Mouse (Mus musculus) testis, adult 2 months (tissue): ENCODE data around the gene Gm20532.

Experiments
- CTCF ChIP-seq: fragments of 200-500 bp; IDR thresholded peaks from 2 replicates; pipeline ENCODE4 v1.5.1; 2012; ENCODE audit warnings: low read depth, mild to moderate bottlenecking, inconsistent platforms, low read length, moderate library complexity; ENCODE audit not compliant: control insufficient read depth, insufficient read depth, insufficient replicate concordance
- POLR2A ChIP-seq: fragments of 200-500 bp; IDR thresholded peaks from 2 replicates; pipeline ENCODE4 v1.6.1; 2012; ENCODE audit warnings: low read depth, mild to moderate bottlenecking, inconsistent platforms, low read length, moderate library complexity; ENCODE audit not compliant: control insufficient read depth

DNA sequence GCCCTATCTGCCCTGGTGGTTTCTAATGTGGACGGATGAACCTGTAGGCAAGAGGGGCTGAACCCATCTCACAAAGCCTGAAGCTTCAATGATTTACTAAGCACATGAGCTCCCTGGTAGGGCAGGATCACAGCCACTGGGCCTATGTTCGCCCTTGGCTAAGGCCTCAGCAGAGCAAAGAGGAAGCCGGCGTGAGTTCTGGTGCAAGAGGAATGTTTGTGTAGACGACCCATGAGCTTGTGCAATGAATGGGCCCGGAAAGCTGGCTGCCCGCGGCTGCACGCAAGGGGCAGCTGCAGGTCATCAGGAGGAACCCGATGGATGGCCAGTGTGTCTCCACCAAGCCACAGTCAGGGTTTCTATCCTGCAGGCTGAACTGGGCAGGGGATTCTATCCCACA lies 36.6 kb upstream of the Gm20532 start:
- TF ChIP-seq POLR2A (no peak), CTCF (no peak)
